Mouse (Mus musculus): ENCODE measurements at regions not wholly inside any gene's neighbourhood (a gene's known extent, or its start where the extent isn't known, plus 50 kb on each side); places are given as distances from the start of the nearest gene placed in this dataset.
"Not testable (repeated sequence)": the region's sequence is repeated elsewhere in the genome, so short reads cannot be mapped to it uniquely, and the experiment has no call there.

GRCm38 (mm10) chr3:8310379-8311128 is 1299.3 kb downstream of the Zfp704 start:
- intact Hi-C loops (cut with DNase I): no loop called here
- no peak for DNase-seq

DNA sequence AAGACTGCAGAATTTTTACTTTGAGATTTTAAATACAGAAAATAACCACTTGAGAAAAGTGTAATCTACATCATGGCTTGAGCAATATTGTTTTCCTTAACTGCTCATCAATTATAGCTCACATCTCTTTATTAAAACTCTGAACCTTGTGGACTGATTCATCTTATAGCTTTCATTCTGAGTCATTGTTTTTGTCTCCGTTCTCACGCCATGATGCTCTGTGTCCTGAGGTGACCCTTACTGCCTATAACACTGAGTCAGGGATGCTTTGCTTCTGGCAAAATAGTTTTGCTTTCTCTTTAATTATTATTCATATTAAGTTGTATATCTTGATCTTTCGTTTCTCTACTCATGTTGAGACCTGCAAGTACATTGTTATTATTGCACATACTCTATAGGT is 1302.6 kb downstream of the Zfp704 start:
- intact Hi-C loops (cut with DNase I): no loop called here
- DNase-seq: no peak

GRCm38 (mm10) chr3:8304784-8305183 is 1305.1 kb downstream of the Zfp704 start:
- intact Hi-C loops (cut with DNase I): no loop called here

DNA sequence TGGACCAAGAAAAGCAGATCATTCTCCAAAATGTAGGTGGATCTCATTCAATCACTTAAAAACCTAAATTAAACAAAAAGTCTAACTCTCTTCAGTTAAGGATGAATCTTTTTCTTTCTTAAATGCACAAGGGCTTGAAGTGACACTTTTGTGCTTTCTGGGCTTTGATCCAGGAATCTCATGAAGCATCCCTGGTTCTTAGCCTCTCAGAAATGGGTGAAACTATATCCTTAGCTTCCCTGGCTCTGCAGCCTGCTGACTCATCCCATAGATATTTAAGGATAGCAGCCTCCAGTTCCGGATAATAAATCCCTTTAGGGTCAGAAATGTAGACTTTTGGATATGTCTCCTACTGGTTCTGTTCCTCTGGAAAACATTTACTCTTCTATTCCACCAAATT is 1316.8 kb downstream of the Zfp704 start:
- intact Hi-C loops (cut with DNase I): no loop called here
- no peak for DNase-seq

More at GRCm38 (mm10) chr3:8304784-8305183, 1305.1 kb downstream of the Zfp704 start:
- no peak for DNase-seq

DNA sequence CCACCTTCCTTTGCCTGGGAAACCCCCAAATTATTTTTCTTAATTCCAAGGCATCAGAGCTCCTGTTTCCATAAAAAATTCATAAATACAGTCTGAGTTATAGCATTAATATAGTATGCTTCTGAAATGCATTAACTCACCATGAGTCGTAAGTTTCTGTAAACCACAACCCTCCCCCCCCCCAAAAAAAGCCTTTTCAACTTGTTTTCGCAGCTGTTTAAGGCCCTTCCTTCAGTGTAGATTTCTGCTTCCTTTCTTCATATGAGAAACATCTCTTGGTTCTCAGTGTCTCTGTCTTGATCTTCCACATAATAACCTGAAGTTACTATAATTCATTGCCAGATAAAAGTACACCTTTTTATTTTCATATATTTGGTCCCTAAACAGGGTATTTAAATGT is 1320.3 kb downstream of the Zfp704 start:
- DNase-seq: no peak
- intact Hi-C loops (cut with DNase I): no loop called here

DNA sequence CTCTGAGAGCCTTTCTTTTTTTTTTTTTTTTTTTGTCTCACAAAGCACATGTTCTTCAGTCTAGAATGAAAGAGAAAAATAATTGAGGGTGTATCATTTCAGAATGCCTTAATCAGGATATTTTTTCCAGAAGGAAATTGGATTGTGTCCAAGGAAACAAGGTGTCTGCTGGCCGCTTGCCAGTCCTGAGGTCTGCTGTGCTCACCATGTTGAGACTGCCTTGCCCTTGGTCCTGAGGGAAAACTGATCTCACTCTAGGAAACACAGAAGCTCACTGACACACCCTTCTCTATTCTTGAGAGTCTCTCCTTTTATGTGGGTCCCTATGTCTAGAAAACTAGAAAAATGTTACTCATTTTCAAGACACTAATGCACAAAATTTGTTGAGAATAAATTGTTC is 1321.4 kb downstream of the Zfp704 start:
- DNase-seq: no peak
- intact Hi-C loops (cut with DNase I): no loop called here

- no peak for DNase-seq
- intact Hi-C loops (cut with DNase I): no loop called here
Observed at GRCm38 (mm10) chr3:8284655-8285428, 1325.0 kb downstream of the Zfp704 start.

GRCm38 (mm10) chr3:8282411-8282810 is 1327.5 kb downstream of the Zfp704 start:
- intact Hi-C loops (cut with DNase I): no loop called here
- no peak for DNase-seq

DNA sequence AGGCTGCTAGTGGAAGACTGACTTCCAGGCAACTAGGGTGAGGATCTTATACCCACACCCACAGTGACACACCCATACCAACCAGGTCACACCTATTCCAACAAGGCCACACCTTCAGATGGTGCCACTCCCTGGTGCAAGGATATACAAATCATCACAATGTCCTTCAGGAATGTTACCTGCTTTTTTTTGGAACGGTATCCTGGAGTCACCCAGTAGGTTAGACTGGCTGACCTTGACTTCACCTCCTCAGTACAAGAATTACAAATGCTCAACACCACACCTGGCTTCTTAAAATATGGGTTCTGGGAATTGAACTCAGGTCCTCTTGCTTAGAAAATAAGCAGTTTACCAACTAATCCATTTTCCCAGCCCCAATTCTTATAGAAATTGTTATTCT is 1333.2 kb downstream of the Zfp704 start:
- DNase-seq: no peak
- intact Hi-C loops (cut with DNase I): no loop called here

GRCm38 (mm10) chr3:8270935-8271298 is 1339.0 kb downstream of the Zfp704 start:
- intact Hi-C loops (cut with DNase I): no loop called here
- DNase-seq: no peak

- DNase-seq: no peak
- intact Hi-C loops (cut with DNase I): no loop called here
Observed at GRCm38 (mm10) chr3:8270009-8270934, 1339.6 kb downstream of the Zfp704 start.

DNA sequence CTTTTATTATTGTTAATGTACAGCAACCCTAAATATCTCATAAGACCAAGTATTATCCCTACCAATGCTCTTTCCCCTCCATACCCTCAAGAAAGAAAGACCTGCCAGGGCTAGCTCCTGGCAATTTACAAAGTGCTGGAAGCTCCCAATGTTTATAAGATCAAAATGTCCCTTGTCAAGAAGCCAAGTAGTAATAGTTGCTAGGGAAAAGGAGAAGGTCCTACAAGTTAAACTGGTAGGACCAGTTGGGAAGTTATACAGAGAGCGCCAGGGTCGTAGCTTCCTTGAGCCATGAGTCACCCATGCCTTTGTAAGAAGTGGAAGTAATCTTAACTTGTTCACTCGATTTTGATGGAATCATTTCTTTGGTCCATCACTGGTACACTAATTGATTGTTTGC is 1344.1 kb downstream of the Zfp704 start:
- DNase-seq: no peak
- intact Hi-C loops (cut with DNase I): no loop called here

DNA sequence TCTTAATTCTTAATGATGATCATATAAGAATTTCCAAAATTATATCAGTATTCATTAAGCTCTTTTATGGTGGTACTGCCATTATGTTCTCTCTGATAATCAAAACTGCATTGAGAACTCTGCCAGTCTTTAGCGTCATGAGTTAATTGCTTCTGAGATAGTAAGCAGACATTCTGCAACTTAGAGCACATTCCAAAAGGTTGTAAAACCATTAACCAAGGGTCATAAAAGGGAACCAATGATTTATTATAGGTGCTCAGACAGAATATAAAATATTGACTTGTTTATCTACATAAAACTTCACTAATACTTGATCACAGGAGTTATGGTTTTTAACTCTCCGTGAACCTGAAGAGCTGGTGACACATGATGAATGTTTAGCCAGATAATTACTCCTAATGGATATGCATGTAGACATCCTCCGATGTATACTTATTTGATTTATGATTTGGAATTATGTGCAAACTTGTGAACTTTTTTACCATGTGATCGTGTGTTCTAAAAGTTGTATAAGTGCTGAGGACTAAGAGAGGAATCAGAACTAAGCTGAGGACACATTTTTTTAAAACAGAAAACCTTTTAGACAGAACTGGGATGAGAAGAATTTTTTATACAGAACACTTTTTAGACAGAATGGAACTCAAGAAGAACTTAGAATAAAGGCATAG is 1345.4 kb downstream of the Zfp704 start:
- no peak for DNase-seq

DNA sequence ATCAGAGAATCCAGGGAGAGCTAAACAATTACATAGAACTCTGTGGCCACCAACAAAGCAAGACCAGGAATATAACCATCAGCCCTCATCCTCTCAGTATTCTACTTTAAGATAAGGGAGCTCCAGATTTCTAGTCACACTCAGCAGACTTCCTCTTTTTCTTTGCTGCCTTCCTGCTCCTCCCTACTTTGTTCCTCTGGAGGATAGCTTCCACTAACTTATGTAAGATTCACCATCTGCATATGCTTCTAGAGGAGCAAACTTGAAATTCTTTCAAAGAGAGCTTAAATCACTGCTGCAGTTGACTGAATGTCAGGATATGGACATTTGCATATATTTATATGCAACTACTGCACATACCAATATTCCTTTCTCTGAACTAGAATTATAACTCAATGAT is 1352.6 kb downstream of the Zfp704 start:
- DNase-seq: no peak
- intact Hi-C loops (cut with DNase I): no loop called here

More for the DNA sequence above, 1345.4 kb downstream of the Zfp704 start:
- intact Hi-C loops (cut with DNase I): no loop called here

- intact Hi-C loops (cut with DNase I): no loop called here
- no peak for DNase-seq
Observed at GRCm38 (mm10) chr3:8252311-8252710, 1357.6 kb downstream of the Zfp704 start.

DNA sequence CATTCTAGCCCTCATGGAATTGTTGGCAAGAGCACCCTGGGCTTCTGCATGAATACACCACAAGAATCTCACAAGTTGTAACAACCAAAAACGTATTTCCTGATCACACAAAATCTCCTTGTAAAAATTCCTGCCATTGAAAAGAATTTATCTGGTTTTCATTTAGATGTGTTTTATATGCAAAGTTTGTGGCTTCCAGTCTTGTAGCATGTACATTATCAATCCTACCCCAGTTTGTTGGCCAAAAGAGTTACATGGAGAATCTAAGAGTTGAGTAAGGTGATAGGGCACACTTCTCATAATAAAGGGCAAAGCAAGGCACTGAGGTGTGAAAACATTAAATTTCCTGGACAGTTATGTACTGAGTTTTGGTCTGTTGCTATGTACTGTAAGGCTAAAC is 1361.0 kb downstream of the Zfp704 start:
- intact Hi-C loops (cut with DNase I): no loop called here
- no peak for DNase-seq

GRCm38 (mm10) chr3:8245822-8246221 is 1364.1 kb downstream of the Zfp704 start:
- DNase-seq: peak; percentile 39 to 52
- intact Hi-C loops (cut with DNase I): not testable (repeated sequence)

DNA sequence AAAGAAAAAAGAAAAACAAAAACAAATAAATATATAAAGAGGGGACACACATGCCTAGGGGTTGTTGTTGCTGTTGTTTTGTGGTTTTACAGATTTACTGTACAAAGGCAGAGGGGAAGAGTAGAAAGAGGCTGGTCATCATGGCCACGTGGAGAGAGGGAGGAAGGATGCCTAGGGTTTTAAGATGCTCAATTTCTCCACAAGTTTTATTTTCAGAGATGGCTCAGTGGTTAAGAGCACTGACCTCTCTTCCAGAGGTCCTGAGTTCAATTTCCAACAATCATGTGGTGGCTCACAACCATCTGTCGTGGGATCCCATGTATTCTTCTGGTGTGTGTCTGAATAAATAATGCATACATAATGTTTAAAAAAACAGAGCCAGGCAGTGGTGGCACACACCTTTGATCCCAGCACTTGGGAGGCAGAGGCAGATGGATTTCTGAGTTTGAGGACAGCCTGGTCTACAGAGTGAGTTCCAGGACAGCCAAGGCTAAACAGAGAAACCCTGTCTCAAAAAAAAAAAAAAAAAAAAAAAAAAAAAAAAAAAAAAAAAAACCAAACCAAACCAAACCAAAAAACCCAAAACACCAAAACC is 1364.6 kb downstream of the Zfp704 start:
- intact Hi-C loops (cut with DNase I): not testable (repeated sequence)
- peak; percentile 22 to 44 for DNase-seq

- DNase-seq: peak in 1 of 2 experiments; percentile 2
Observed at GRCm38 (mm10) chr3:8244526-8245194, 1365.2 kb downstream of the Zfp704 start.

More at GRCm38 (mm10) chr3:8244526-8245194, 1365.2 kb downstream of the Zfp704 start:
- intact Hi-C loops (cut with DNase I): not testable (repeated sequence)
